Mouse (Mus musculus) embryonic facial prominence, embryonic 15.5 days (tissue): ENCODE measurements around the gene Rab7. TPM values are rescaled to one million over a fixed set of nuclear protein-coding genes. Genes with fewer than 3 reads are reported as not detected.

Experiments used
- ATAC-seq: fragments of 200-750 bp; cut with Nextera tagmentation; 2 replicates; pipeline ENCODE4 v1.8.0; 2017; ENCODE audit warnings: low read depth, moderate TSS enrichment; ENCODE audit not compliant: insufficient number of reproducible peaks, low FRiP score, low TSS enrichment
- H3K27ac ChIP-seq: fragments of 300-500 bp; sonication (generic); replicated peaks from 2 replicates; pipeline ENCODE4 v1.5.1; 2015; ENCODE audit warnings: mild to moderate bottlenecking, inconsistent platforms
- H3K27me3 ChIP-seq: fragments of 300-500 bp; sonication (generic); 2 replicates; pipeline ENCODE4 v1.6.1; 2015; ENCODE audit warnings: inconsistent platforms
- H3K36me3 ChIP-seq: fragments of 300-500 bp; sonication (generic); 2 replicates; pipeline ENCODE4 v1.6.1; 2015; ENCODE audit warnings: mild to moderate bottlenecking, inconsistent platforms
- H3K4me1 ChIP-seq: fragments of 300-500 bp; sonication (generic); 2 replicates; pipeline ENCODE4 v1.6.1; 2015; ENCODE audit warnings: inconsistent platforms
- H3K4me2 ChIP-seq: fragments of 300-500 bp; sonication (generic); replicated peaks from 2 replicates; pipeline ENCODE4 v1.6.1; 2015; ENCODE audit warnings: mild to moderate bottlenecking, inconsistent platforms
- H3K4me3 ChIP-seq: fragments of 300-500 bp; sonication (generic); replicated peaks from 2 replicates; pipeline ENCODE4 v1.5.1; 2015; ENCODE audit warnings: mild to moderate bottlenecking, inconsistent platforms
- H3K9ac ChIP-seq: fragments of 300-500 bp; sonication (generic); 2 replicates; pipeline ENCODE4 v1.6.1; 2015; ENCODE audit warnings: inconsistent platforms
- H3K9me3 ChIP-seq: fragments of 300-500 bp; sonication (generic); replicated peaks from 2 replicates; pipeline ENCODE4 v1.6.1; 2016; ENCODE audit warnings: inconsistent platforms
- WGBS: fragments of 180-500 bp; shearing (Covaris S2); methylation state at CpG from one replicate; pipeline ENCODE4 v1.1.7; 2015; 5-methylcytosine and 5-hydroxymethylcytosine counted together
- polyA plus RNA-seq: library from polyadenylated mRNA; unstranded; fragments of >200 nt; fragmentation: Nextera tagmentation; extraction: Ambion mirVana; gene quantifications from 2 replicates; pipeline ENCODE4 v1.2.1, GENCODE M21; 2015

Rab7 gene
- polyA plus RNA-seq, 1 experiment from 2014 or later: 225 TPM

- Histone ChIP-seq H3K9me3 (no peaks in the 10 kb centered on the region), H3K4me3 (no peak overlapping the region), H3K27me3 (peaks cover 1% of the 10 kb centered on the region; the same call in 1 of the 2 replicates), H3K4me2 (no peak overlapping the region), H3K9ac (no peak overlapping the region), H3K27ac (no peak overlapping the region), H3K4me1 (no peaks in the 10 kb centered on the region), H3K36me3 (no peaks in the 10 kb centered on the region)
- 71% methylated on average over 3 of the region's 3 CpGs for WGBS
- no peak for ATAC-seq
Observed at GRCm38 (mm10) chr6:88067722-88068121, 22.7 kb upstream of the Rab7 start.

DNA sequence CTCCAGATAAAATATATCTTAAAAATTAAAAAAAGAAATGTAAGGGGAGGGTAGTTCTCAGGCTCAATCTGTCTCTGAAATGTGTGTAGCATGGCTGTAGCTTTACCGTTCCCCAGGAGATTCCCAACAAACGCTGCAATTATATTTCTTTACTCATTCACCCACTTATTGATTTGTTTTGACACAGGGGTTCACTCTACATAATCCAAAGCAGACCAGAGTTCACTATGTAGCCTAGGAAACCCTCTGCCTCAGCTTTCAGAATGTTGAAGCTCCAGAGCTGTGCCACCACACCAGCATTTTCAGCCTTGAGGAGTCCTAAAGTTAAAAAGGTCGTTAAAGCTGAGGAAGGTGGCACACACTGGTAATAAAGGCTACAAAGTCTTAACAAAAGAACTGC, 20.9 kb upstream of the Rab7 start:
- WGBS: 49% methylated on average over 3 of the region's 3 CpGs
- no peak for ATAC-seq
- no peaks in the 10 kb centered on the region for H3K27me3 ChIP-seq
- no peaks in the 10 kb centered on the region for H3K9me3 ChIP-seq
- H3K4me1 ChIP-seq: no peaks in the 10 kb centered on the region
- H3K4me3 ChIP-seq: no peak overlapping the region
- H3K36me3 ChIP-seq: no peaks in the 10 kb centered on the region
- H3K9ac ChIP-seq: no peak overlapping the region
- no peak overlapping the region for H3K4me2 ChIP-seq
- H3K27ac ChIP-seq: no peak overlapping the region

DNA sequence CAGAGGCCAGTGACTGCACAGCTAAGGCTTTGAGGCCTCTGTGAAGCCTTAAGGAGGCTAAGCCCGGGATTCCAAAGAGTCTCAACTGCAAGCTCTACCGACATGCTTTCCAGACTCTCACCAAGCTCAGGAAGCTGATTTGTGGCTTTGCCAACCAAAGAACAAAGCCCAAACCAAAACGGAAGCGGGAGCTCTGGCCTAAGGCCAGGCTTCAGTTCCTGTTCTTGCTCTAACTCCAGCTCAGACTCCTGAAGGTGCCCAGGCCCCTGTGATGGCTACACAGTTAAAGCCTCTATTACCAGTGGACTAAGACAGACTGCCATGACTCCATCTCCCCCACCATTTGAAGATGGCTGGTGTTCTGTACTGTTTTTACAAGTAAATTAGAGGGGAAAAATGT, 20.0 kb upstream of the Rab7 start:
- WGBS: 45% methylated on average over 4 of the region's 4 CpGs
- Histone ChIP-seq H3K4me2 (no peak overlapping the region), H3K27me3 (no peaks in the 10 kb centered on the region), H3K27ac (no peak overlapping the region), H3K9me3 (no peaks in the 10 kb centered on the region), H3K4me1 (no peaks in the 10 kb centered on the region), H3K9ac (no peak overlapping the region), H3K4me3 (no peak overlapping the region), H3K36me3 (no peaks in the 10 kb centered on the region)
- ATAC-seq: no peak

DNA sequence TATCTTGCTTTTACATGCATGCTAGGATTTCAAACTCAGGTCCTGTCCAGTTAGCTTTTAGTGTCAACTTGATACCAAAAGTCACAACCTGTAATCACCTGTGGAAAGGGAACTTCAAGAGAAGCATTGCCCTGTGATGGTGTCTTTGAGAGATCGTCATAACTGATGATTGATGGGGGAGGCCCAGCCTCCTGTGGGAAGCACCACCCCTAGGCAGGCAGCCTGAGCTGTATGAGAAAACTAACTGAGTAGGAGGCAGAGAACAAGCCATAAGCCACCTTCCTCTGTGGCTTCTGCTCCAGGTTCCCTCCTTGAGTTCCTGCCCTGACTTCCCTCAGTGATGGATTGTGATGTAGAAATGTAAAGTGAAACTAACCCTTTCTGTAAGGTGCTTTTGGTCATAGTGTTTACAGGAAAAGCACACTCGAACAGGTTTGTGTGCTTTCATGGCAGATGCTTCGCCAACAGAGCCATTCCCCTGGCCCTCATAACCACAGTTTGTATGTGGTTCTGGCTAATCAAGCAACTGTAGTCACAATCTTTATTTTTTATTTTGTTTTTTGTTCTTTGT, 19.1 kb upstream of the Rab7 start:
- Histone ChIP-seq H3K9me3 (no peaks in the 10 kb centered on the region), H3K4me2 (no peak overlapping the region), H3K36me3 (no peaks in the 10 kb centered on the region), H3K4me1 (no peaks in the 10 kb centered on the region), H3K27me3 (no peaks in the 10 kb centered on the region), H3K9ac (no peak overlapping the region), H3K4me3 (no peak overlapping the region), H3K27ac (no peak overlapping the region)
- 80% methylated on average over 3 of the region's 3 CpGs for WGBS
- no peak for ATAC-seq

- Histone ChIP-seq H3K9me3 (no peaks in the 10 kb centered on the region), H3K27ac (no peak overlapping the region), H3K9ac (no peak overlapping the region), H3K4me1 (no peaks in the 10 kb centered on the region), H3K36me3 (no peaks in the 10 kb centered on the region), H3K4me3 (no peak overlapping the region), H3K4me2 (no peak overlapping the region), H3K27me3 (no peaks in the 10 kb centered on the region)
- WGBS: 83% methylated on average over 4 of the region's 4 CpGs
- no peak for ATAC-seq
Observed at GRCm38 (mm10) chr6:88062398-88062797, 17.3 kb upstream of the Rab7 start.

DNA sequence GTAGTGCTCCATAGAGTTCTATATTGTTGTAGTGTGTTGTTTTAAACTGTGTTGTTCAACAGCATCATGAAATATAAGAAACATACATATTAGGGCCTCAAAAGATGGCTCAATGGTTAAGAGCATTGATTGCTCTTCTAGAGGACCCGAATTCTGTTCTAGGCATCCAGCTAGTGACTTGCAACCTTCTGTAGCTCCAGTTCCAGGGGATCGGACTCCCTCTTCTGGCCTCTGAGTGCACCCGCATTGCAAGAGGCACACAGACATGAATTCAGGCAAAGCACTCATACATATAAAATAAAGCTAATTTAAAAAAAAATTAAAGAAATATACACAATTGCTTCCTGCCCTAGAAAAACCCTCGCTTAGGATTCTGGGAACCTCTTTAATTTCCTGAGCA, 16.3 kb upstream of the Rab7 start:
- H3K27ac ChIP-seq: no peak overlapping the region
- no peak overlapping the region for H3K9ac ChIP-seq
- no peaks in the 10 kb centered on the region for H3K4me1 ChIP-seq
- no peak overlapping the region for H3K4me3 ChIP-seq
- H3K4me2 ChIP-seq: no peak overlapping the region
- H3K27me3 ChIP-seq: no peaks in the 10 kb centered on the region
- H3K36me3 ChIP-seq: no peaks in the 10 kb centered on the region
- no peak for ATAC-seq
- no peaks in the 10 kb centered on the region for H3K9me3 ChIP-seq
- 81% methylated on average over 4 of the region's 4 CpGs for WGBS

DNA sequence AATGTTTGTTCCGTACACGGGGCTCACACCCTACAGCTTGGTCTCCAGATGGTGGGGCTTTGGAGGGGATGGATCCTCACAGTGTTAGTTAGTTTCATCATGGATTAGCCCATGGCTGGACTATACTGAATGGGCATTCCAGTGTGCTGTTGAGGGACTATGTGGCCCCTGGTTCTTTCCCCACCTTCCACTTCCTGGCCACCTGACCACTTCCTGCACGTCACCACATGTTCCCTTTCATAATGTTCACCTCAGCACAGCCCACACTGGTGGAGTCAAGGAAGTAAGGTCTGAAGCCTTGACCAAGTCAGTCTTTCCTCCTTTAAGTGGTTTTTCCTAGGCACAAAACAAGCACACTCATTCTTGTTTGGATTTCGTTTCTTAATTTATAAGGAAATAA, 15.5 kb upstream of the Rab7 start:
- Histone ChIP-seq H3K36me3 (no peaks in the 10 kb centered on the region), H3K4me2 (no peak overlapping the region), H3K9me3 (no peaks in the 10 kb centered on the region), H3K4me1 (no peaks in the 10 kb centered on the region), H3K27me3 (no peaks in the 10 kb centered on the region), H3K27ac (no peak overlapping the region), H3K4me3 (no peak overlapping the region), H3K9ac (no peak overlapping the region)
- no peak for ATAC-seq
- 79% methylated on average over 4 of the region's 4 CpGs for WGBS

DNA sequence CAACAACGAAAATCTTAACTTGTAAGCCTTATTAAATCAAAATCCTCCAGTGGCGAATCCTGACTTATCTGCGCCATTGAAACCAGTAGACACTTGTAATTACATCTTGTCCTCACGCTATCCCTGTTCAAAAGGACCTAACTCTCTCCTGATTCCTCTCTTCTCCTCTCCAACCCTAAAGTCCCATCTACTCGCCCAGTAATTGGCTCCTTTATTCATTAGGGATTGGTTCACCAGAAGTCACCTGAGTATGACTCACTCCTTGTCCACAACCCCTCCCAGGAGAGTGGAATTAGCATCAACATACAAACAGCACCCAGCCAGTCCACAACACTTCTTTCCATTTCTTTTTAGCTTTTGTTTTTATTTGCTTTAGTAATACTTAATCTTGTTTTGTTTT, 14.8 kb upstream of the Rab7 start:
- no peak overlapping the region for H3K4me2 ChIP-seq
- H3K27ac ChIP-seq: no peak overlapping the region
- H3K9ac ChIP-seq: no peak overlapping the region
- WGBS: 79% methylated on average over 5 of the region's 5 CpGs
- H3K4me3 ChIP-seq: no peak overlapping the region
- no peaks in the 10 kb centered on the region for H3K27me3 ChIP-seq
- no peaks in the 10 kb centered on the region for H3K36me3 ChIP-seq
- no peak for ATAC-seq
- no peaks in the 10 kb centered on the region for H3K9me3 ChIP-seq
- H3K4me1 ChIP-seq: no peaks in the 10 kb centered on the region

- ATAC-seq: no peak
- Histone ChIP-seq H3K4me1 (no peaks in the 10 kb centered on the region), H3K4me2 (no peak overlapping the region), H3K27me3 (no peaks in the 10 kb centered on the region), H3K4me3 (no peak overlapping the region), H3K9ac (no peak overlapping the region), H3K27ac (no peak overlapping the region), H3K36me3 (no peaks in the 10 kb centered on the region), H3K9me3 (no peaks in the 10 kb centered on the region)
- 83% methylated on average over 5 of the region's 5 CpGs for WGBS
Observed at GRCm38 (mm10) chr6:88056866-88057265, 11.8 kb upstream of the Rab7 start.

DNA sequence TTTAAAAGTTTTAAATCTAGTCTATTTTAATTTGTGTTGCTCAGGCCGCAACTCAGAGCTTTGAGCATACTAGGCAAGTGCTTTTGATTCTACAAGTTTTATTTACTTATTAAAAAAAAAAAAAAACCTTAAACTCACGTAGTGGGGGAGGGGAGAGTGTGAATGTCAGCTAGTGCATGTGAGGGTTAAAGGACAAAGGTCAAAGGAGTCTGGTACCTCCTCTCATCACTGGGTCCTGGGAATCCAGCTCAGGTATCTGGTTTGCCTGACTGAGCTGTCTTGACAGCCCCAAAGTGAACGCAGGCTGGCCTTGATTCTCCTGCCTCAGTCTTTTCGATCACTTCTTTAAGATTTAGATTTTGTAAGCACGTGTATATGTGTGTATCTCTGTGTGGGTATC, 10.6 kb upstream of the Rab7 start:
- ATAC-seq: no peak

GRCm38 (mm10) chr6:88054081-88054835, 9.2 kb upstream of the Rab7 start:
- no peak for ATAC-seq
- Histone ChIP-seq H3K27ac (no peak overlapping the region), H3K4me2 (no peak overlapping the region), H3K9ac (no peak overlapping the region), H3K4me3 (no peak overlapping the region), H3K9me3 (no peaks in the 10 kb centered on the region), H3K4me1 (no peaks in the 10 kb centered on the region), H3K36me3 (no peaks in the 10 kb centered on the region), H3K27me3 (peaks cover 3% of the 10 kb centered on the region; the same call in 1 of the 2 replicates)
- WGBS: 52% methylated on average over 9 of the region's 9 CpGs

More for the DNA sequence above, 10.6 kb upstream of the Rab7 start:
- 71% methylated on average over 5 of the region's 5 CpGs for WGBS
- Histone ChIP-seq H3K4me1 (no peaks in the 10 kb centered on the region), H3K27me3 (no peaks in the 10 kb centered on the region; the same call in 1 of the 2 replicates), H3K36me3 (no peaks in the 10 kb centered on the region), H3K4me3 (no peak overlapping the region), H3K9ac (no peak overlapping the region), H3K27ac (no peak overlapping the region), H3K4me2 (no peak overlapping the region), H3K9me3 (no peaks in the 10 kb centered on the region)
